Mouse (Mus musculus): ENCODE measurements around the gene Slc47a2. TPM values are rescaled to one million over a fixed set of nuclear protein-coding genes. Genes with fewer than 3 reads are reported as not detected.

Gene Slc47a2
- polyA plus RNA-seq, 1 experiment from 2014 or later = not detected

Other genes starting within 250 kb of the Slc47a2 start
- 1.1 and 1.2 TPM in 2 replicates for gene Tnfrsf13b, start 216.1 kb downstream of the Slc47a2 start, polyA plus RNA-seq (2014; fragmentation: Nextera tagmentation; extraction: Ambion mirVana)
- gene Usp22, start 167.8 kb downstream of the Slc47a2 start, polyA plus RNA-seq (2014; fragmentation: Nextera tagmentation; extraction: Ambion mirVana) = 273 and 295 TPM in 2 replicates
- gene Aldh3a1, start 135.3 kb downstream of the Slc47a2 start, polyA plus RNA-seq (2014; fragmentation: Nextera tagmentation; extraction: Ambion mirVana) = not detected in 2 replicates
- 24.9 and 26.8 TPM in 2 replicates for gene Aldh3a2, start 75.4 kb downstream of the Slc47a2 start, polyA plus RNA-seq (2014; fragmentation: Nextera tagmentation; extraction: Ambion mirVana)
- gene Slc47a1, start 35.5 kb upstream of the Slc47a2 start, polyA plus RNA-seq (2014; fragmentation: Nextera tagmentation; extraction: Ambion mirVana) = 0.08 and 0.15 TPM in 2 replicates
- 0.56 and 0.74 TPM in 2 replicates for gene Rnf112, start 111.3 kb upstream of the Slc47a2 start, polyA plus RNA-seq (2014; fragmentation: Nextera tagmentation; extraction: Ambion mirVana)
- 111 and 132 TPM in 2 replicates for gene Mfap4, start 142.6 kb upstream of the Slc47a2 start, polyA plus RNA-seq (2014; fragmentation: Nextera tagmentation; extraction: Ambion mirVana)
- 51.5 and 54.7 TPM in 2 replicates for gene Mapk7, start 151.5 kb upstream of the Slc47a2 start, polyA plus RNA-seq (2014; fragmentation: Nextera tagmentation; extraction: Ambion mirVana)
- 34.3 and 42.1 TPM in 2 replicates for gene B9d1, start 162.3 kb upstream of the Slc47a2 start, polyA plus RNA-seq (2014; fragmentation: Nextera tagmentation; extraction: Ambion mirVana)
- 28.8 and 34.2 TPM in 2 replicates for gene Epn2, start 236.8 kb upstream of the Slc47a2 start, polyA plus RNA-seq (2014; fragmentation: Nextera tagmentation; extraction: Ambion mirVana)

All from hindbrain, embryonic 11.5 days (tissue).